Mouse (Mus musculus): ENCODE results near the gene Aipl1.
A peak's percentile ranks its signal among the peaks of the same experiment; 100 is the strongest.
"Not testable (repeated sequence)": the region's sequence is repeated elsewhere in the genome, so short reads cannot be mapped to it uniquely, and the experiment has no call there.

Aipl1 gene

DNA sequence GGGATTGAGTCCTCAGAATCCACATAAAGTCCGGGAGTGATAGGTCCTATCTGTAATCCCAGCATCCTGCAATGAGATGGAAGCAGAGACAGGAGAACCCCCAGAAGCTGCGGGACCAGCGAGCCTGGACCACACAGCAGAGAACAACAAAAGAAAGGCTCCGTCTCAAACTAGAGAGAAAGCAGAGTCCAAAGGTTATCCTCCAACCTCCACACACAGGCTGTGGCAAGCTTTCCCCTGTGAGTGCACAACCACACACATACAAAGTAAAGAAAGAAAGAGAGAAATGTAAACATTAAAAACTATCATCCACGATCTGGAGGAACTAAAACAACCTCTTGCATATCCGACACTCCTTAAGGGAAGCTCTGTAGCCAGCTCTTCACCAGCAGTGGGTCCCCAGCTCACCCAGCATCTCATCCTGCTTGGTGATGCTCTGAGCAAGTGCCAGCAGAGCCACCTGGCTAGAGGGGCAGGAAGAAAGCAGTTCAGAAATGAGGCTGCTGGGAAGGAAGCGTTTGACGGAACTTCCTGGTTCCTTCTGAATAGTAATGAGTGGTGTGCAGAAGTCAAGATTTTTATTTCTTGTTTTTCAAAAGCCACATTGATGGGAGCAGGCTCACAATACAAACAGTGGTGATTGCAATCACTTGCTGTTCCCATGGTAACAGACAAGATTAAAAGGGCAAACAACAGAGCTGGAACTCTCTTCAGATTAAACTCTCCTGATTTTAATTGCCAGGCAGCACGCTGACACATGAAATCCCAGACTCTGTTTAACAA lies 26.2 kb downstream of the Aipl1 start:
- no peak for DNase-seq

DNA sequence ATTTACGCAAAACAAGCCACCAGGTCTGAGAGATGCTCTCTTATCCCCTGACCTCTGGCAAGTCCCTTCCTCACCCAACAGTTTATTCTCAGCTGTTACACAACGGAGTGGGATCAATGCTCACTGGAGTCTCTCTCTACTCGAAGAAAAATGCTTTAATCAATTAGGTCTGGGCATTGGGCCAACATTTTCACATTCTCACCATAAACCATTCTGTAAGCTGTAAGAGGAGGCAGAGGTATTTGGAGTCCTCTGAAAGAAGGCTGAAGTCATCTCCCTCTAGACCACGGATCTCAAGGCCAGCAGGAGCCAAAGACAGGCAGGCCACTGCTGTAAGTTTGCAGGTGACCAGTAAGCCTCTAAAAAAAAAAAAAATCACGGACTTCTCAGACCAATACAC lies 26.9 kb downstream of the Aipl1 start:
- no peak for DNase-seq

DNA sequence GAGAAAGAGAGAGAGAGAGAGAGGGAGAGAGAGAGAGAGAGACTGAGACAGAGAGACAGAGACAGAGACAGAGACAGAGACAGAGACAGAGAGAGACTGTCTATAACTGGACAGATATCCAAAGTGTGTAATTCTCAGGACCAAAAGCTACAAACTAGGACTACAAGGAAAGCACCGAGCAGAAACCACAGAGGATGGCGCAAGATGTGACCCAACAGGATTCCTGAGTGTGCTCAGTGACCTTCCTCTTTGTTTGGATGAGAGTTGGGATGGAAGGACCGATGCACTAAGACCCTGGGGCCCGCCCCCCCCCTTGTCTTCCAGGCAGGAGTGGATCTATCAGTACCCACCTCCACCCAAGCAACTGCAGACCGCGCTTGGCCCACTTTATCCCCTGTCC lies 31.8 kb downstream of the Aipl1 start:
- DNase-seq, result no peak

DNA sequence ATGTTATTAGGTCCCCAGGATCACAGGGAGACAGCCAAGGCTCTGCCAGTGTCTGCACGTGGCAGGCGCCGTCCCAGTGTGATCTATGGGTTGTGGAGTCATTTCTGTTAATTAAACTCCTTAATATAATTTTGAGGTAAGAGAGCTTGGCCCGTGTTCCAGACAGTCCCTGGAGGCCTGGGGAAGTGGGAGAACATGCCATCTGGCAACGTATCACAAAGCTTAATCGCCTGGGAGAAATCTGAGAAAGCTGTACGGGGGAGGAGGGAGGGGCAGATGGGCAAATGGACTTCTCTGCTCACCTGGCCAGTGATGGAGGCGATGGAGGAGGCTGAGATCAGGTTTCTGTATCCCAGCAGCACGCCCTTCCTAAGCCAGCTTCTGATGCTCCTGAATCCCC lies 34.1 kb downstream of the Aipl1 start:
- DNase-seq, result peak; percentile 41

DNA sequence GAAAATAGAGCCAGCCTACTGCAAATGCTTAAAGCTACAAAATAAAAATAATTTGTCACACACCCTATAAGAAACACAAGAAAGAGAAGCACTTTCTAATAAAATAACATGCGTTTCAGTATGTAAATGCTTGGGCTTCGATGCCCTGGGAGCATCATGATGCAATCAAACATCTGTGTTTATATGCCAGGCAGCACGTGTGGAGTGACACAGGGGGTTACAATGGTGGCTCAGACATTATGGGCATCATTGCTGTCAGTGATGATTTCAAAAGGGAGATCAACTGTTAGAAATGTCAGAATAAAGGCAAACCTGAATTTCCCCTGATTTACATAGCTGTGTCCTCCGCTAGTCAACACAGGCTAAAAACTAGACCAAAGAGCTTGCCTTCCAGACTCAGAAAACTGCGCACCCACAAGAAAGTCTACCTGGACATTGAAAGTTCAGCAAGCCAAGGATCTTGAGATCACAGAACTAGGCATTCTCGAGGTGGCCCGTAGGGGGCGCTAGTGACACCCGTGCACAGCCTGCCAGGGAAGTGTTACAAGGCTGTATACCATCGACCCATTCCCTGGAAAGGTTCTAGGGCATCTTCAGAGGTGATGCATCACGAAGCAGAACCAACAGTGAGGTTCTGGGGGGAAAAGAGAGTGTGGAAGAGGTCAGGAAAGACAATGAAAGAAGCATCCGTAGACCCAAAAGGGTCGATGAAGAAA lies 35.0 kb downstream of the Aipl1 start:
- DNase-seq, result no peak

DNA sequence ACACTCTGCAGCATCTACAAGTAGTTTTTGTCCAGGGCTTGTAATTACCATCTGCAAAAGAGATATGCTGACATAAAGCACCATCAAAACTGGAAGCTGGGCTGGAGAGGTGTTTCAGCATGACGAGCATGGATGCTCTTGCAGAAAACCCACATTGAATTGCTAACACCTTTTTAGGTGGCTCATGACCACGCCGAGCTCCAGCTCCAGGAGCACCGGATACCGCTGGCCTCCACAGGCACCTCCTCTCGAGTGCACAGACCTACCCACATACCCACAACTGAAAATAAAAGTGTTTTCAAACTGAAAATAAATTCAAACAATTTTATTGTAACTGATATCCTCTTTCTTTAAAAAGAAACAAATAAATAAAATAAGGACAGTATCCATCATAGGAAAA lies 37.1 kb downstream of the Aipl1 start:
- no peak for DNase-seq

DNA sequence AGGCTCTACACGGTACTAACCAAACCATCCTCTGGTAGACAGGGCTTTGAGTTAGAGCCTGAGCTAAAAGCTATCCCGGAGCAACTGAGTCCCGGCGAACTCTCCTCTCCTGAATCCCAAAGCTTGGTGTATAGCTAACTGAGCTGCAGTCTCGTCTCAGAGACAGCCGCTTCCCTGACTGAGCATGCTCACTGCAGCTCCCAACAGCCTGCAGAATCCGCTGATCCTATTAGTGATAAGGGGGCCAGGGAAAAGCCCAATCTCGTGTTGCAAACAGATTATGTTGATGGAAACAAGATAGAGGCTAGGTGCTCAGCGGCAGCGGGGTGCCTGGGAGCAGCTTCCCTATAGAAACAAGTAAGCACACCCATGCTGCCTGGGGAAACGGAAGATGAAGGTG lies 40.5 kb downstream of the Aipl1 start:
- DNase-seq, result no peak

DNA sequence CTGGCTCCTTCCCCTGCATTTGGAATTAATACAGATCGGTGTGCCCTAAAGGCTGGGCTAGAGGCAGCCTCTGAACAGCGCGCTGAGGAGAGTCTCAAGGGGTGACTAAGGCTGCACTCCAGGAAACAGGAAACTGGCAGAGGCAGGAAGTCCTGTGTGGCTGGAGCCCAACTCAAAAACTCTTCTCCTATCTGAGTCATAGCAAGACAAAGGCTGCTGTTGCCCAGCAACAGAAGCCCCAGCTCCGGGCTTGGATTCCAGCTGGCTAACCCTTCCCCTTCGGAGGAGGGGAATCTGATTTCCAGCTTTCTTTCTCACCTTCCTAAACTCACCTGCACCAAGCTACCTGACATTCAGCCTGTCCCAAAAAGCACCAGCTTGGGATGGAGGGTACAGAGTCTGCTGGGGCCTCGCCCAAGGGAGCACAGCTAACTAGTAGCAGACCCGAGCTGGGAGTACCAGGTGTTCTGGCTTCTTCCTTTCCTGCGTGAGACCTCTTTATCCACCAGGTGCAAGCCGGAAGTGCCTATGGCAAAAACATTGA lies 41.3 kb downstream of the Aipl1 start:
- peak; percentile 75 for DNase-seq

DNA sequence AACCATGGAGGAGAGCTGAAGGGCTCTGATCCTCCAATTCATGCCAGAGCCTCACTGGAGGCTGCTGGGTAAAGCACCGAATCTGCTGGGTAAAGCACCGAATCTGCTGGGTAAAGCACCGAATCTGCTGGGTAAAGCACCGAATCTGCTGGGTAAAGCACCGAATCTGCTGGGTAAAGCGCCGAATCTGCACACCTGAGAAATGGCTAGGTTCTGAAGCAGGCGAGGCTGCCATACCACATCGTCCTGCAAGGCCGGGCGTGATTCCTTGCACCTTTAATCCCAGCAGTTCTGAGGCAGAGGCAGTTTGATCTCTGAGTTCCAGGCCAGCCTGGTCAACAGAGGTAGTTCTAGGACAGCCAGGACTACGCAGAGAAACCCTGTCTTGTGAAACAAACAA lies 44.9 kb downstream of the Aipl1 start:
- DNase-seq, result no peak

DNA sequence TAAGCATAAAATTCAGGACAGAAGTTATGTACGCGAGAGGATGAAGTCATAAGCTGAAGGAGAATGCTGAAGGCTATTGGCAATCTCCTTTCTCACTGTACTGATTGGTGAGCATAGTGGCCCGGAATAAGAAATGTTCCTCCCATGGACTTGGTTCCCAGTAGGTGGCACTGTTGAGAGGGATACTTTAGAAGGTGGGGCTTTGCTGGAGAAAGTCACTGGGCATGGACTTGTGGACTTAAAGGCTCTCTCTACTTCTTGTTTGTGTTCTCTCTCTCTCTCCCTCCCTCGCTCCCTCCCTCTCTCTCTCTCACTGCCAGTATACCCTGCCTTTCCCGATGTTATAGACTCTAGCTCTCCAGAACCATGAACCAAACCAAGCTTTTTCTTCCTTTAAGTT lies 45.8 kb downstream of the Aipl1 start:
- no peak for DNase-seq

DNA sequence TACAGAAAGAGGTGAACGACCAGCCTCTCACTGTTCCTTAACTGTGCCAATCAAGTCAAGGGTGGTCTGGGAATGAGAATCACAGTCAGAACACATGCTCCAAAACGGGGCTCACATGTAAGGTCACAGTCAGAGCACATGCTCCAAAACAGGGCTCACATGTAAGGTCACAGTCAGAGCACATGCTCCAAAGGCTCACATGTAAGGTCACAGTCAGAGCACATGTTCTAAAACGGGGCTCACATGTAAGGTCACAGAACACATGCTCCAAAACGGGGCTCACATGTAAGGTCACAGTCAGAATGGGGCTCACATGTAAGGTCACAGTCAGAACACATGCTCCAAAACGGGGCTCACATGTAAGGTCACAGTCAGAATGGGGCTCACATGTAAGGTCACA lies 47.9 kb downstream of the Aipl1 start:
- DNase-seq, result not testable (repeated sequence)

DNA sequence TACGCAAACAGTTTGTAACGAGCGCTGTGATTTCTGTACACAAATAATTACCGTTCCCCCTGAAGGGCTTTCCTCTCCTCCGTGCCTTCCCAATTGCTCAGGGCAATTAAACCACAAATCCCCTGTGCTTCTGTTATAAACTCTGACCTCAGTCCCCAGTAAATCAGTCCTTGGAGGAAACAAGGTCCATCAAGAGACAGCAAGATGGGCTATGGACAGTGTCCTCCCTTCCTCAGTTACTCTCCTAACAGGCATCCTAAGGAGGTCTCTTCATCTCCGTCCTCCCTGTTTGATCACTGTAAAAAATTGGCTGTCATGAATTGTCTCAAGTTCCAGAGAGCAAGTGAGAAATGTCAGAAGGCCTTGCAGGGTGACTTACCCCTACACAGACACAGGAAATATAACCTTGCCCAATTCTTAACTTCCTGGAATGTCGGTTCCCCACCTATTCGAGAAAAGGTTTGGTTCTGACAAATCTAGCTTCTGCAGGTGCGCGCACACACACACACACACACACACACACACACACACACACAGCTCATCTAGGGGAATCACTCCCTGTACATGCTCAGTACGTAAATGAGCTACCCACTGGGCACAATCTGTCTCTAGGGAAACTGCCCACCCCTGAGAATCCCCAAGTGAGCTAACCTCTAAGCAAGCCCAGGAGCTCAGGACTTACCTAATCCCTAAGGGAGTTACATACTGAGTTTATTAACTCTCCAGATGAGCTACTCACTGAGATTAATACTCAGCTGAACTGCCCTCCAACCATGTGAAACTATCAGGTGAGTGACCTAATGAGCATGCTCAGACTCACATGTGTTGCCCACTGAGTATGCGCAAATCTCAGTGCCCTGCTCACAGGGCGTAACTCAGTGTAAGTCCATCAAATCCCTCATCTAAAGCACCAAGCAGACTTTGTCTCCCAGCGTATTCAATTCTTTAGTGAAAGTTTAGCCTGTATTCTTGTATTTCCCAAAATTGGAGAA lies 49.9 kb downstream of the Aipl1 start:
- DNase-seq, result no peak

DNA sequence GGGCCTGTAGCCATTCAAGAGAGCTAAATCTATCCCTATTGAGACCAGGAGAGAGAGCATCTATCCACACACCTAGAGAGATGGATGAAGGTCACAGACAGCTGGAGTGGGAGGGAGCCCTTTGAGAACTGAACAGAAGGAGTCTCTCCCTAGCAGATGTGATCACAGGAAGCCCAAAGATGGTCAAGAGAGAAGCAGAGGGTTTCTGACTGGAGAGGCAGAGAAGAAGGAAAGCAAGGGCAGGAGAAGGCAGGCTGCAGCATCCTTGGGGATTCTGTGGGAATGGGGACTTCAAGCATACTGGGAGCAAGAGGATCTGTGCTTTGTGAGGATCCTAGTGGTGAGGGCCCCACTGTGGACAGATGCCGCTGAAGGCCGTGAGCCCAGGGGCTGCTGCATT lies 51.5 kb downstream of the Aipl1 start:
- DNase-seq, result no peak

DNA sequence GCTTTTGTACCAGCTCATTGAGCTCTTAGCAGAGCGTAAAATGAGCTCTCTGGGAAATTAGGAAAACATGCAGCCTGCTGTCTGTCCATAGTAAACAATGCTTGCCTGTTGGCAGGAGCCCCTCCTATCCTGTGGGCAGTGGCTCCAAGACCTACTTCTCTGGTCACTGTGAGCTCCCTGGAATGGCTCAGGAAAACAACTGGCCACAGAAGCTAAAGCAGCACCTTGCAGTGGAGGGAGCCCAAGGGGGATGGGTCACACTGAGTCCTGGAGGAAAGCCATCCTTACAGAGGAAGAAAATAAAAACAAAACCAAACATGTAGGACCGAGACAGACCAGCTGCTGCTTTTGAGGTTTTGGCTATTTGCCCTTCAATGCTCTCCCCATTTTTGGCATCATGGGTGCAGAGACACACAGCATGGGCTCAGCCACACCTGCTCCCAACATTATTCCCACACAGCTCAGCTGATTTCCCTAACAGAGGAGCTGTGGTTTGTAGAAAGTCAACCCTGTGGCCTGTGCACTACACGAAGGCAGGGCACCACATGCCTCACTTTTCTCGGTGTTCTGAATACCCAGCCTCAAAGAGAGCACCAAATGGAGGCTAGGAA lies 52.1 kb downstream of the Aipl1 start:
- DNase-seq, result no peak

DNA sequence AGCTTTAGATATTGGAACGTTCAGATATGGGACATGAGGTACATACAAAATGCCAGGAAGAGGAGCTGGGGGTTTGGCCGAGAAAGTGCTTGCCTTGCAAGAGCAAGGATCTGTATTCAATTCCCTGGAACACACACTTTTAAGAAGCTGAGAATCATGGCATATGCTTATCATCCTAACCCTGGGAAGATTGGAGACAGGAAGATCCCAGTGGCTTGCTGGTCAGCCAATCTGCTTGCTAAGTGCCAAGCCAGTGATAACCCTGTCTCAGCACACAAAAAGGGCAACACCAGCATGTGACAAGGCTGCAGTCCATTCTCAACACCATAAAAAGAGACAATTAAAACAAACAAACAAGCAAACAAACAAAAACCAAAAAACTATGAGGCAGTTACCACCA lies 53.2 kb downstream of the Aipl1 start:
- DNase-seq, result no peak
